Mouse (Mus musculus): Measurements from ENCODE around the gene Pgs1. TPM values are rescaled to one million over a fixed set of nuclear protein-coding genes. Genes with fewer than 3 reads are reported as not detected.

Gene Pgs1
- polyA plus RNA-seq, 1 experiment from 2014 or later = 43.1 TPM

DNA sequence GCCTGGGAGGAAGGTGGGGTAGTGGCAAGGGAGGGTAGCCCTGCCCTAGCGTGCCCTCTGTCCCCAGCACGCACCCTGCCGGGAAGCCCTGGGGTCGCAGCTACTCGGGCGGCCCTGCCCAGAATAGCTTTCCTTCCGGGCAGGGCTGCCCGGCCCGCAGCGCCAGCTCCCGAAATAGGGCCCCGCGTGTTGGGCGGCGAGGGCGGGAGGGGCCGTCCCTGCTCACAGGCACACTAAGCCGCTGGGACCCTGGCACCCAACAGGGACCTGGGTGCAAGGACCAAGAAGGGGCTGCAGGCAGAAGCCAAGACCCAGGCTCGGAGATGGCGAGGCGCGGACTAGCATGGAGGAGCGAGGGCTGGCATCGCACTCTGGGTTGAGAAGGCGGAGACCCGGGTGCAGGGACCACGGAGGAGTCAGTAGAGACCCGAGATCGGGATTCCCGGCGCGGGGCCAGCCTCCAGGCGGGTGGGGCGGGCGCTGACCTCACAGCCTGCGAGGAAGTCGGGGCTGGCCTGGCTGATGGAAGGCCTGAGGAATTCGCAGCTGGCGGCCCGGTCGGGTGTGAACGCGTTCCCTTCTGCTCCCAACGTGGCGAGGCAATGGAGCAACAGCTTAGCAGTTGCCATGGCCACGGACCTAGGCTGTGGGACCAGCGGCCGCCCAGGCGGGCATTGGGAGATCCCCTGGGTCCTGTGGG is 36.5 kb upstream of the Pgs1 start:
- ATAC-seq = peak; percentile 83
- 2% methylated on average over 49 of the region's 49 CpGs for WGBS
- Histone ChIP-seq H3K27ac (ENCODE audit: low read depth, low read length) (0 out of 2 replicates have a peak overlapping the region, but pooled peaks have one; percentile 1), H3K9ac (ENCODE audit: low read length) (peak overlapping the region; percentile 67), H3K4me2 (ENCODE audit: low read length) (peak overlapping the region; percentile 57), H3K4me1 (ENCODE audit: control insufficient read depth, insufficient read depth, low read length) (no peaks in the 10 kb centered on the region; the same call in 1 of the 2 replicates), H3K9me3 (replicated peaks; ENCODE audit: control insufficient read depth, low read length) (no peaks in the 10 kb centered on the region), H3K27me3 (replicated peaks; ENCODE audit: control insufficient read depth, insufficient read depth, low read length) (no peaks in the 10 kb centered on the region), H3K4me3 (ENCODE audit: low read depth, low read length) (peak overlapping the region; percentile 19), H3K36me3 (ENCODE audit: control insufficient read depth, insufficient read depth, low read length) (no peaks in the 10 kb centered on the region)
- DNase-seq (ENCODE audit: low spot score) = peak; percentile 80

GRCm38 (mm10) chr11:117951391-117951790 is 34.7 kb upstream of the Pgs1 start:
- Histone ChIP-seq H3K4me3 (ENCODE audit: low read depth, low read length) (no peak overlapping the region), H3K27ac (ENCODE audit: low read depth, low read length) (no peak overlapping the region), H3K4me1 (ENCODE audit: control insufficient read depth, insufficient read depth, low read length) (no peaks in the 10 kb centered on the region; the same call in 1 of the 2 replicates), H3K9me3 (replicated peaks; ENCODE audit: control insufficient read depth, low read length) (no peaks in the 10 kb centered on the region), H3K27me3 (replicated peaks; ENCODE audit: control insufficient read depth, insufficient read depth, low read length) (no peaks in the 10 kb centered on the region), H3K36me3 (ENCODE audit: control insufficient read depth, insufficient read depth, low read length) (no peaks in the 10 kb centered on the region), H3K4me2 (ENCODE audit: low read length) (no peak overlapping the region), H3K9ac (ENCODE audit: low read length) (no peak overlapping the region)
- WGBS = 88% methylated on average over 6 of the region's 6 CpGs
- ATAC-seq (no peak), DNase-seq (ENCODE audit: low spot score) (no peak)

- H3K9me3 ChIP-seq (replicated peaks; ENCODE audit: control insufficient read depth, low read length) = no peaks in the 10 kb centered on the region
- H3K9ac ChIP-seq (ENCODE audit: low read length) = no peak overlapping the region
- no peak overlapping the region for H3K4me3 ChIP-seq (ENCODE audit: low read depth, low read length)
- H3K4me2 ChIP-seq (ENCODE audit: low read length) = no peak overlapping the region
- 77% methylated on average over 9 of the region's 9 CpGs for WGBS
- H3K4me1 ChIP-seq (ENCODE audit: control insufficient read depth, insufficient read depth, low read length) = no peaks in the 10 kb centered on the region; the same call in 1 of the 2 replicates
- ATAC-seq (no peak), DNase-seq (ENCODE audit: low spot score) (no peak)
- H3K27me3 ChIP-seq (replicated peaks; ENCODE audit: control insufficient read depth, insufficient read depth, low read length) = no peaks in the 10 kb centered on the region
- no peaks in the 10 kb centered on the region for H3K36me3 ChIP-seq (ENCODE audit: control insufficient read depth, insufficient read depth, low read length)
- no peak overlapping the region for H3K27ac ChIP-seq (ENCODE audit: low read depth, low read length)
These were observed 33.7 kb upstream of the Pgs1 start for GRCm38 (mm10) chr11:117952174-117952933.

- ATAC-seq = no peak
- no peaks in the 10 kb centered on the region for H3K27me3 ChIP-seq (replicated peaks; ENCODE audit: control insufficient read depth, insufficient read depth, low read length)
- H3K27ac ChIP-seq (ENCODE audit: low read depth, low read length) = no peak overlapping the region
- no peaks in the 10 kb centered on the region for H3K9me3 ChIP-seq (replicated peaks; ENCODE audit: control insufficient read depth, low read length)
- no peak overlapping the region for H3K4me2 ChIP-seq (ENCODE audit: low read length)
- peak; percentile 38 for DNase-seq (ENCODE audit: low spot score)
- H3K4me3 ChIP-seq (ENCODE audit: low read depth, low read length) = no peak overlapping the region
- H3K9ac ChIP-seq (ENCODE audit: low read length) = no peak overlapping the region
- H3K4me1 ChIP-seq (ENCODE audit: control insufficient read depth, insufficient read depth, low read length) = peaks cover 5% of the 10 kb centered on the region
- WGBS = 63% methylated on average over 2 of the region's 2 CpGs
- H3K36me3 ChIP-seq (ENCODE audit: control insufficient read depth, insufficient read depth, low read length) = no peaks in the 10 kb centered on the region
These were observed 32.0 kb upstream of the Pgs1 start for GRCm38 (mm10) chr11:117954094-117954493.

GRCm38 (mm10) chr11:117954819-117955218 is 31.3 kb upstream of the Pgs1 start:
- DNase-seq (ENCODE audit: low spot score) (no peak), ATAC-seq (no peak)
- Histone ChIP-seq H3K9ac (ENCODE audit: low read length) (no peak overlapping the region), H3K36me3 (ENCODE audit: control insufficient read depth, insufficient read depth, low read length) (no peaks in the 10 kb centered on the region), H3K27me3 (replicated peaks; ENCODE audit: control insufficient read depth, insufficient read depth, low read length) (no peaks in the 10 kb centered on the region), H3K9me3 (replicated peaks; ENCODE audit: control insufficient read depth, low read length) (no peaks in the 10 kb centered on the region), H3K4me1 (ENCODE audit: control insufficient read depth, insufficient read depth, low read length) (peaks cover 5% of the 10 kb centered on the region), H3K4me2 (ENCODE audit: low read length) (no peak overlapping the region), H3K27ac (ENCODE audit: low read depth, low read length) (no peak overlapping the region), H3K4me3 (ENCODE audit: low read depth, low read length) (no peak overlapping the region)
- 77% methylated on average over 9 of the region's 9 CpGs for WGBS

DNA sequence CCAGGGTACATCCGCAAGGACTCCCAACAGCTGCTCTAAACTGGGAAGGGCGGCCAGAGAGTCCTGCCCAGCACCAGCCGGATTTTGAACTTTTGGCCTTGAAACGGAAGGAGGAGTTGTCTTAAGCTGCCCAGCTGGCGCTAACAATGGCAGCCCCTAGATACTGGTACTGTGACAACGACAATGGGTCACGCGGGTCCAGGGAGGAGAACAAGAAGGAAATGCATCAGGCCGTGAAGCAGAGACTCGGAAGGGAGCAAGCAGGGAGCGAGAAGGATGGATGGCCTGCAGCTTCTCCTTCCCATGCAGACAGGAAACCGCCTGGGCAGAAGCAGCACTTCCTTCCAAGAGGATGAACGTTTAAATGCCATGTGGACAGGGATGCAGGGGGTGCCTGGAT is 30.5 kb upstream of the Pgs1 start:
- Histone ChIP-seq H3K27ac (ENCODE audit: low read depth, low read length) (no peak overlapping the region), H3K36me3 (ENCODE audit: control insufficient read depth, insufficient read depth, low read length) (no peaks in the 10 kb centered on the region), H3K9ac (ENCODE audit: low read length) (no peak overlapping the region), H3K4me2 (ENCODE audit: low read length) (no peak overlapping the region), H3K27me3 (replicated peaks; ENCODE audit: control insufficient read depth, insufficient read depth, low read length) (no peaks in the 10 kb centered on the region), H3K4me3 (ENCODE audit: low read depth, low read length) (no peak overlapping the region), H3K4me1 (ENCODE audit: control insufficient read depth, insufficient read depth, low read length) (peaks cover 5% of the 10 kb centered on the region), H3K9me3 (replicated peaks; ENCODE audit: control insufficient read depth, low read length) (no peaks in the 10 kb centered on the region)
- ATAC-seq = no peak
- 70% methylated on average over 13 of the region's 13 CpGs for WGBS
- DNase-seq (ENCODE audit: low spot score) = no peak

GRCm38 (mm10) chr11:117958197-117958596 is 27.9 kb upstream of the Pgs1 start:
- no peaks in the 10 kb centered on the region for H3K27me3 ChIP-seq (replicated peaks; ENCODE audit: control insufficient read depth, insufficient read depth, low read length)
- no peak overlapping the region for H3K4me3 ChIP-seq (ENCODE audit: low read depth, low read length)
- H3K9me3 ChIP-seq (replicated peaks; ENCODE audit: control insufficient read depth, low read length) = no peaks in the 10 kb centered on the region
- 63% methylated on average over 7 of the region's 7 CpGs for WGBS
- DNase-seq (ENCODE audit: low spot score) = no peak
- H3K4me1 ChIP-seq (ENCODE audit: control insufficient read depth, insufficient read depth, low read length) = peaks cover 11% of the 10 kb centered on the region
- H3K4me2 ChIP-seq (ENCODE audit: low read length) = no peak overlapping the region
- no peak for ATAC-seq
- H3K9ac ChIP-seq (ENCODE audit: low read length) = no peak overlapping the region
- no peak overlapping the region for H3K27ac ChIP-seq (ENCODE audit: low read depth, low read length)
- H3K36me3 ChIP-seq (ENCODE audit: control insufficient read depth, insufficient read depth, low read length) = no peaks in the 10 kb centered on the region

DNA sequence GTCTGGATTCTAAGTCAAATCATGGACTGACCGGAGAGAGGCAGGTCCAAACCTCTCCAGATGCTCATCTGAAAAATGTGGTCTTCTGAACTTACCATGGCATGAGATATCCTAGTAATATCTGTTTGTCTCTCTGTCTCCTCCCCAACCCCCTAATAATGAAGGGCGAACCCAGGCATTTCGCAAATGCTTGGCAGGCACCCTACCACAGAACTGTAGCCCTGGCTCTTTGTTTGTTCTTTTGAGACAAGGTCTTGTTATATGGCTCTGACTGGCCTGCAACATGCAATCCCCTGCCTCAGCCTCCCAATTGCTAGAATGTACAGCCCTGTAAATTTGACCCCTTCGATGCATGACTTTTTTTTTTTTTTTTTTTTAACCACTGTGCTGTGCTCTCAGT is 26.9 kb upstream of the Pgs1 start:
- H3K36me3 ChIP-seq (ENCODE audit: control insufficient read depth, insufficient read depth, low read length) = no peaks in the 10 kb centered on the region
- H3K4me2 ChIP-seq (ENCODE audit: low read length) = no peak overlapping the region
- ATAC-seq = no peak
- H3K9ac ChIP-seq (ENCODE audit: low read length) = no peak overlapping the region
- no peak overlapping the region for H3K4me3 ChIP-seq (ENCODE audit: low read depth, low read length)
- peaks cover 17% of the 10 kb centered on the region for H3K4me1 ChIP-seq (ENCODE audit: control insufficient read depth, insufficient read depth, low read length)
- 88% methylated on average over 4 of the region's 4 CpGs for WGBS
- H3K27ac ChIP-seq (ENCODE audit: low read depth, low read length) = no peak overlapping the region
- no peaks in the 10 kb centered on the region for H3K9me3 ChIP-seq (replicated peaks; ENCODE audit: control insufficient read depth, low read length)
- H3K27me3 ChIP-seq (replicated peaks; ENCODE audit: control insufficient read depth, insufficient read depth, low read length) = no peaks in the 10 kb centered on the region
- DNase-seq (ENCODE audit: low spot score) = no peak
